Mouse (Mus musculus): Measurements from ENCODE around the gene Chrnb1. TPM values are rescaled to one million over a fixed set of nuclear protein-coding genes. Genes with fewer than 3 reads are reported as not detected.
A peak's percentile ranks its signal among the peaks of the same experiment; 100 is the strongest.

Gene Chrnb1
- polyA plus RNA-seq, 1 experiment = 14.3 TPM

GRCm38 (mm10) chr11:69757303-69758089 lies 38.2 kb downstream of the Chrnb1 start:
- peaks cover 9% of the 10 kb centered on the region; the same call in 1 of the 2 replicates for H3K4me1 ChIP-seq (ENCODE audit: control insufficient read depth, insufficient read depth, low read length)
- WGBS = 22% methylated on average over 9 of the region's 9 CpGs
- H3K27me3 ChIP-seq (replicated peaks; ENCODE audit: control insufficient read depth, insufficient read depth, low read length) = no peaks in the 10 kb centered on the region
- no peak for DNase-seq
- no peak for TF ChIP-seq CTCF (conservative IDR thresholded peaks at IDR 0.05; ENCODE audit: insufficient read depth, insufficient read length, low read depth, low read length)
- TF ChIP-seq POLR2A (IDR thresholded peaks at IDR 0.05; ENCODE audit: low read depth, low read length) = no peak
- H3K36me3 ChIP-seq (ENCODE audit: control insufficient read depth, insufficient read depth, low read length) = no peaks in the 10 kb centered on the region
- peak overlapping the region; percentile 68 for H3K4me3 ChIP-seq (ENCODE audit: insufficient read depth, low read depth, low read length)
- peak overlapping the region; percentile 56; the same call in 1 of the 2 replicates for H3K27ac ChIP-seq (ENCODE audit: insufficient read depth, low read depth, low read length)

DNA sequence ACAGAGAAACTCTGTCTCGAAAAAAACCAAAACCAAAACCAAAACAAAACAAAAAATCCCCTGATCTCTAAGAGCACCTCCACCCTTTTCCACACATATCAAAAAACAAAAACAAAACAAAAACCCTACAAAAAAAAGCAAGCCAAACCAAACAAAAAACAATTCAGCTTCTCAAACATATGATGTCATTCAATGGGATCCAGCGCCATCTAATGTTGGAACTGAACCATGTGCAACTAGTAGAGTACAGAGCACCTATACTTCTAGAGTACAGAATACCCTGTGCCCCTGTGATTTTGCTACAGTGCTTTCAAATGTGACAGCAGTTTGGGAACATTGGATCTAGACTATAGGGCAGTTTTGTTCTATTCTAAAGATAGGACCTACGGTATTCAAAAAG lies 41.0 kb downstream of the Chrnb1 start:
- no peak overlapping the region for H3K4me3 ChIP-seq (ENCODE audit: insufficient read depth, low read depth, low read length)
- no peaks in the 10 kb centered on the region for H3K36me3 ChIP-seq (ENCODE audit: control insufficient read depth, insufficient read depth, low read length)
- no peaks in the 10 kb centered on the region for H3K27me3 ChIP-seq (replicated peaks; ENCODE audit: control insufficient read depth, insufficient read depth, low read length)
- peaks cover 9% of the 10 kb centered on the region; the same call in 1 of the 2 replicates for H3K4me1 ChIP-seq (ENCODE audit: control insufficient read depth, insufficient read depth, low read length)
- H3K27ac ChIP-seq (ENCODE audit: insufficient read depth, low read depth, low read length) = no peak overlapping the region
- DNase-seq = peak; percentile 65
- no peak for TF ChIP-seq CTCF (conservative IDR thresholded peaks at IDR 0.05; ENCODE audit: insufficient read depth, insufficient read length, low read depth, low read length)
- TF ChIP-seq POLR2A (IDR thresholded peaks at IDR 0.05; ENCODE audit: low read depth, low read length) = no peak
- WGBS = 23% methylated on average over 3 of the region's 3 CpGs

- no peaks in the 10 kb centered on the region for H3K36me3 ChIP-seq (ENCODE audit: control insufficient read depth, insufficient read depth, low read length)
- TF ChIP-seq CTCF (conservative IDR thresholded peaks at IDR 0.05; ENCODE audit: insufficient read depth, insufficient read length, low read depth, low read length) (no peak), POLR2A (IDR thresholded peaks at IDR 0.05; ENCODE audit: low read depth, low read length) (no peak)
- DNase-seq = no peak
- H3K4me1 ChIP-seq (ENCODE audit: control insufficient read depth, insufficient read depth, low read length) = peaks cover 5% of the 10 kb centered on the region; the same call in 1 of the 2 replicates
- H3K27me3 ChIP-seq (replicated peaks; ENCODE audit: control insufficient read depth, insufficient read depth, low read length) = no peaks in the 10 kb centered on the region
- H3K27ac ChIP-seq (ENCODE audit: insufficient read depth, low read depth, low read length) = no peak overlapping the region
- WGBS = 77% methylated on average over 5 of the region's 5 CpGs
- H3K4me3 ChIP-seq (ENCODE audit: insufficient read depth, low read depth, low read length) = no peak overlapping the region
These were observed 41.5 kb downstream of the Chrnb1 start for GRCm38 (mm10) chr11:69754233-69754632.

DNA sequence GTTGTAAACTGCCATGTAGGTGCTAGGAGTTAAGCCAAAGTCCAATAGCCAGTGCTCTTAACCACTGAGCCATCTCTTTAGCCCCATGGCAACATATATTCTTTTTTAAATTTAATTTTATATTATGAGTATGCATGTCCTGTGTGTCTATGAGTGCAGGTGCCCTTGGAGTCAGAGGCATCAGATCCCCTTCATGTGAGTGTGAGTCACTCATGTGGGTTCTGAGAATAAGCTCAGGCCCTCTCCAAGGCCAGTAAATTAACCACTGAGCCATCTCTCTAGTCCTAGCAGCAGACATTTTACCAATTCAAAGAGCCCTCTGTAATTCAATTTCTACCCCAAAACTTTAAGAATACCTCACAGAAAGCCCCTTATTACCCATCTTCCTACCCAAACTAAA lies 43.1 kb downstream of the Chrnb1 start:
- Histone ChIP-seq H3K4me1 (ENCODE audit: control insufficient read depth, insufficient read depth, low read length) (peaks cover 5% of the 10 kb centered on the region; the same call in 1 of the 2 replicates), H3K27me3 (replicated peaks; ENCODE audit: control insufficient read depth, insufficient read depth, low read length) (no peaks in the 10 kb centered on the region), H3K4me3 (ENCODE audit: insufficient read depth, low read depth, low read length) (no peak overlapping the region), H3K27ac (ENCODE audit: insufficient read depth, low read depth, low read length) (no peak overlapping the region), H3K36me3 (ENCODE audit: control insufficient read depth, insufficient read depth, low read length) (peaks cover 1% of the 10 kb centered on the region; the same call in 1 of the 2 replicates)
- DNase-seq = no peak
- TF ChIP-seq POLR2A (IDR thresholded peaks at IDR 0.05; ENCODE audit: low read depth, low read length) (no peak), CTCF (conservative IDR thresholded peaks at IDR 0.05; ENCODE audit: insufficient read depth, insufficient read length, low read depth, low read length) (no peak)

DNA sequence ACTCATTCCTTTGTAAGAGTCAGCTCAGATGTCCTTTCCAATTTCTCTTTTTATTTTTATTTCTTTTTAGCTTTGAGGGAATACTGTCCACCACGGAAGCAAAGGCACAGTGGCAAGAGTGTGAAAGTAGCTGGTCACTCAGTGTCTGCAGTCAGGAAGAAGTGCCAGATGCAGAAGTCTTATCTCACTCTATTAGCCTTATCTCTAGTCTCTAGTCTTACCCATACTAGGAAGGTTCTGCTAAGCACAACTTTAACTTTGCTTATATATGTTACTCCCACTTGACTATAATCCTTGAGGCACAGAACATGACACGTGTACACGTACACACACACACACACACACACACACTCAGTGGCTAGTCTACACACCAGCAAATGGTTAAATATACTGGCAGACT lies 44.1 kb downstream of the Chrnb1 start:
- no peak overlapping the region for H3K27ac ChIP-seq (ENCODE audit: insufficient read depth, low read depth, low read length)
- DNase-seq = no peak
- no peak overlapping the region for H3K4me3 ChIP-seq (ENCODE audit: insufficient read depth, low read depth, low read length)
- 64% methylated on average over 3 of the region's 3 CpGs for WGBS
- no peaks in the 10 kb centered on the region for H3K27me3 ChIP-seq (replicated peaks; ENCODE audit: control insufficient read depth, insufficient read depth, low read length)
- no peak for TF ChIP-seq POLR2A (IDR thresholded peaks at IDR 0.05; ENCODE audit: low read depth, low read length)
- TF ChIP-seq CTCF (conservative IDR thresholded peaks at IDR 0.05; ENCODE audit: insufficient read depth, insufficient read length, low read depth, low read length) = no peak
- peaks cover 5% of the 10 kb centered on the region; the same call in 1 of the 2 replicates for H3K4me1 ChIP-seq (ENCODE audit: control insufficient read depth, insufficient read depth, low read length)
- peaks cover 3% of the 10 kb centered on the region; the same call in 1 of the 2 replicates for H3K36me3 ChIP-seq (ENCODE audit: control insufficient read depth, insufficient read depth, low read length)

Other genes starting within 250 kb of the Chrnb1 start
- gene Dnah2, start 246.8 kb downstream of the Chrnb1 start, polyA plus RNA-seq (2012; rRNA removed) = 0.50 and 0.73 TPM in 2 replicates
- 0.81 and 0.84 TPM in 2 replicates for gene Efnb3, start 235.7 kb downstream of the Chrnb1 start, polyA plus RNA-seq (2012; rRNA removed)
- gene Wrap53, start 215.7 kb downstream of the Chrnb1 start, polyA plus RNA-seq (2012; rRNA removed) = 19.8 and 20.7 TPM in 2 replicates
- gene Trp53, start 215.6 kb downstream of the Chrnb1 start, polyA plus RNA-seq (2012; rRNA removed) = 48.5 and 55.0 TPM in 2 replicates
- gene Atp1b2, start 190.0 kb downstream of the Chrnb1 start, polyA plus RNA-seq (2012; rRNA removed) = 20.0 and 22.5 TPM in 2 replicates
- 0.42 and 0.48 TPM in 2 replicates for gene Shbg, start 178.0 kb downstream of the Chrnb1 start, polyA plus RNA-seq (2012; rRNA removed)
- 16.7 and 18.8 TPM in 2 replicates for gene Sat2, start 173.9 kb downstream of the Chrnb1 start, polyA plus RNA-seq (2012; rRNA removed)
- 49.9 and 50.8 TPM in 2 replicates for gene Fxr2, start 163.0 kb downstream of the Chrnb1 start, polyA plus RNA-seq (2012; rRNA removed)
- 0.58 and 0.70 TPM in 2 replicates for gene Sox15, start 140.6 kb downstream of the Chrnb1 start, polyA plus RNA-seq (2012; rRNA removed)
- gene Mpdu1, start 133.3 kb downstream of the Chrnb1 start, polyA plus RNA-seq (2012; rRNA removed) = 143 and 147 TPM in 2 replicates
- 8.5 and 10.7 TPM in 2 replicates for gene Cd68, start 129.8 kb downstream of the Chrnb1 start, polyA plus RNA-seq (2012; rRNA removed)
- gene Eif4a1, start 123.5 kb downstream of the Chrnb1 start, polyA plus RNA-seq (2012; rRNA removed) = 200 and 244 TPM in 2 replicates
- gene Senp3, start 113.9 kb downstream of the Chrnb1 start, polyA plus RNA-seq (2012; rRNA removed) = 41.8 and 43.5 TPM in 2 replicates
- 3.8 and 4.1 TPM in 2 replicates for gene Tnfsf13, start 110.2 kb downstream of the Chrnb1 start, polyA plus RNA-seq (2012; rRNA removed)
- 55.5 and 65.1 TPM in 2 replicates for gene Tnfsf12, start 100.1 kb downstream of the Chrnb1 start, polyA plus RNA-seq (2012; rRNA removed)
- 11.0 and 11.6 TPM in 2 replicates for gene Tnfsfm13, start 99.8 kb downstream of the Chrnb1 start, polyA plus RNA-seq (2012; rRNA removed)
- gene Polr2a, start 37.3 kb downstream of the Chrnb1 start, polyA plus RNA-seq (2012; rRNA removed) = 25.3 and 37.8 TPM in 2 replicates
- gene Slc35g3, start 34.0 kb downstream of the Chrnb1 start, polyA plus RNA-seq (2012; rRNA removed) = 0.05 and 0.10 TPM in 2 replicates
- gene Zbtb4, start 30.0 kb downstream of the Chrnb1 start, polyA plus RNA-seq (2012; rRNA removed) = 22.3 and 24.4 TPM in 2 replicates
- gene Fgf11, start 5.9 kb upstream of the Chrnb1 start, polyA plus RNA-seq (2012; rRNA removed) = 2.6 and 3.3 TPM in 2 replicates
- 19.2 and 22.4 TPM in 2 replicates for gene Tmem102, start 9.7 kb upstream of the Chrnb1 start, polyA plus RNA-seq (2012; rRNA removed)
- 0.02 and 0.04 TPM in 2 replicates for gene Gm39566, start 19.4 kb upstream of the Chrnb1 start, polyA plus RNA-seq (2012; rRNA removed)
- 0.20 and 0.26 TPM in 2 replicates for gene Spem2, start 22.5 kb upstream of the Chrnb1 start, polyA plus RNA-seq (2012; rRNA removed)
- 0.28 and 0.38 TPM in 2 replicates for gene Spem1, start 26.2 kb upstream of the Chrnb1 start, polyA plus RNA-seq (2012; rRNA removed)
- gene Nlgn2, start 41.8 kb upstream of the Chrnb1 start, polyA plus RNA-seq (2012; rRNA removed) = 6.4 and 7.8 TPM in 2 replicates
- 513 and 551 TPM in 2 replicates for gene Tmem256, start 42.6 kb upstream of the Chrnb1 start, polyA plus RNA-seq (2012; rRNA removed)
- 57.1 and 63.9 TPM in 2 replicates for gene Plscr3, start 50.4 kb upstream of the Chrnb1 start, polyA plus RNA-seq (2012; rRNA removed)
- 7.9 and 9.3 TPM in 2 replicates for gene Tnk1, start 62.8 kb upstream of the Chrnb1 start, polyA plus RNA-seq (2012; rRNA removed)
- not detected in 2 replicates for gene Tmem95, start 82.1 kb upstream of the Chrnb1 start, polyA plus RNA-seq (2012; rRNA removed)
- 4.8 TPM in 2 replicates for gene Kctd11, start 85.5 kb upstream of the Chrnb1 start, polyA plus RNA-seq (2012; rRNA removed)
- 1.7 and 6.1 TPM in 2 replicates for gene Acap1, start 99.6 kb upstream of the Chrnb1 start, polyA plus RNA-seq (2012; rRNA removed)
- 0.94 and 0.99 TPM in 2 replicates for gene 2810408A11Rik, start 105.0 kb upstream of the Chrnb1 start, polyA plus RNA-seq (2012; rRNA removed)
- gene Neurl4, start 105.1 kb upstream of the Chrnb1 start, polyA plus RNA-seq (2012; rRNA removed) = 72.0 and 80.1 TPM in 2 replicates
- 72.9 and 75.5 TPM in 2 replicates for gene Gps2, start 117.9 kb upstream of the Chrnb1 start, polyA plus RNA-seq (2012; rRNA removed)
- 465 and 575 TPM in 2 replicates for gene Eif5a, start 126.0 kb upstream of the Chrnb1 start, polyA plus RNA-seq (2012; rRNA removed)
- 60.5 and 71.7 TPM in 2 replicates for gene Ybx2, start 139.9 kb upstream of the Chrnb1 start, polyA plus RNA-seq (2012; rRNA removed)
- 74.2 and 78.6 TPM in 2 replicates for gene Slc2a4, start 152.2 kb upstream of the Chrnb1 start, polyA plus RNA-seq (2012; rRNA removed)
- 39.2 and 40.0 TPM in 2 replicates for gene Cldn7, start 168.8 kb upstream of the Chrnb1 start, polyA plus RNA-seq (2012; rRNA removed)
- gene Ctdnep1, start 185.2 kb upstream of the Chrnb1 start, polyA plus RNA-seq (2012; rRNA removed) = 84.4 and 104 TPM in 2 replicates
- 66.3 and 68.4 TPM in 2 replicates for gene Elp5, start 186.6 kb upstream of the Chrnb1 start, polyA plus RNA-seq (2012; rRNA removed)
- gene Gabarap, start 195.2 kb upstream of the Chrnb1 start, polyA plus RNA-seq (2012; rRNA removed) = 746 and 1,018 TPM in 2 replicates
- gene Phf23, start 199.8 kb upstream of the Chrnb1 start, polyA plus RNA-seq (2012; rRNA removed) = 16.0 and 21.4 TPM in 2 replicates
- gene Dvl2, start 204.7 kb upstream of the Chrnb1 start, polyA plus RNA-seq (2012; rRNA removed) = 8.5 and 9.6 TPM in 2 replicates
- gene Acadvl, start 219.5 kb upstream of the Chrnb1 start, polyA plus RNA-seq (2012; rRNA removed) = 249 and 308 TPM in 2 replicates
- gene Dlg4, start 221.0 kb upstream of the Chrnb1 start, polyA plus RNA-seq (2012; rRNA removed) = 8.1 and 8.3 TPM in 2 replicates